Mouse (Mus musculus) central nervous system, embryonic 11.5 days (tissue): ENCODE results near the gene Krt71. TPM values are rescaled to one million over a fixed set of nuclear protein-coding genes. Genes with fewer than 3 reads are reported as not detected.

Experiments
- polyA plus RNA-seq: library from polyadenylated mRNA; depleted of rRNA; stranded (reverse); fragments of >200 nt; gene quantifications from 2 replicates; pipeline ENCODE4 v1.2.3, GENCODE M21; 2012; rRNA removed

The Krt71 gene
- polyA plus RNA-seq = not detected in 2 replicates

DNA sequence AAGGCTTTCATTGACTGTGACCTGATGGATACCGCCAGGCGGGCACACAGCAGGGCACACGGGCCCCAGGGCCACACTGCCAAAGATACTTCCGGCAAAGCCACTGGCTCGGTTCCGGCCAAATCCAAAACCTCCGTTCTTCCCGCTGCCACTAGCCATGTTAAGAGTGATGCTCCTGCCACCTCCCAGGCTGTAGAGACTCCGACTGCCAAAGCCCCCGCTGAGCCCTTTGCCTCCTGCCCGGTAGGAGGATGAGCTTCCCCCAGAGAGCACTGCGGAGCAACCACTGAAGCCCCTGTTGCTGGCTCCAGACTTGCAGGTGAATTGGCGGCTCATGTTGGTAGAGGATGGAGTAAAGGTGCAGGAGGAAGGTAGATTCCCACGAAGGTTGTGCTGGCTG is at the start of gene Krt71:
Gene Krt71 (minus strand): TSS at position 399 of the 400 bp plus-strand sequence.

GRCm38 (mm10) chr15:101786360-101786759 is 43.5 kb upstream of the Krt71 start, which contains the start of gene Krt72:
TSS of gene Krt72 (minus strand) at chr15:101786460.

DNA sequence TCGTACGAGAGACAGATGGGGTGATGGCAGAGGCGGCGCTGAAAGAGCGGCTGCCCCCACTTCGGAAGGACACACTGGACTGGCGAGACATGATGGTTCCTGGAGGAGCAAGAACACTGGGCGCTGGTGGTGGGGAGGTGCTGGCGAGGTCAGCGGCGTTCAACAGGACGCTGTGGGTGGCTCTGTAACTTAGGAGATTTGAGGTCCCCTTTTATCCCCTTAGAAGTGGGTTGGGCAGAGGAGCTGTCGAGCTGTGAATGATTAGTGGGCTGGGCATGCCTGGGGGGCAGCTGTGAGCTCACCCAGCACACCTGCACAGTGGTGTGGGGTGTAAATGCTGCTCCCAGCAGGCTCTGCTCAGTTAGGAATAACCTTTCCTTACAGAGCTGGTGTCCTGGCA is 30.2 kb downstream of the Krt71 start, which contains the start of gene Krt5:
Gene Krt5 (minus strand): TSS at position 179 of the 400 bp plus-strand sequence.

DNA sequence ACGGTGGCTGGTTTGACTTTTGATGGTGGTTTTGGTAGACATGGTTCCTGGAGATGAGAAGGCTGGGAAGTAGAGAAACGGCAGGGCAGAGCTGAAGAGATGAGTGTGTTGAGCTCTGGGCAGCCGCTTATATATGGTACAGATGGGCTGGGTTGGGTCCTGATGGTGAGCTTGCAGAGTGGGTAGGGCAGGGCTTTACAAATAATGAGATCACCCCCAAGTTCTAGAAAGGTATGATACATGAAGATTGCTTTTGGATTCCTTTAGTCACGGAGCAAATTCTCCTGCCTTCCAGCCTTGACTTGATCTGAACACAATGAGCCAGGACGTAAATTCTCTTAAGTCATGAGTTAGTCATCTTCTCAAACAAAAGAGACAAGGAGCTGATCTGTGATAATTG is 48.7 kb downstream of the Krt71 start, which contains the start of gene Krt6a:
Gene Krt6a (minus strand): TSS at position 101 of the 400 bp plus-strand sequence.

Other genes starting within 250 kb of the Krt71 start
- gene Gm49425, start 225.8 kb downstream of the Krt71 start, polyA plus RNA-seq = not detected in 2 replicates
- not detected in 2 replicates for gene Krt84, start 210.3 kb downstream of the Krt71 start, polyA plus RNA-seq
- gene Krt82, start 192.4 kb downstream of the Krt71 start, polyA plus RNA-seq = not detected in 2 replicates
- gene Krt90, start 180.2 kb downstream of the Krt71 start, polyA plus RNA-seq = 0.23 and 0.34 TPM in 2 replicates
- 0.07 TPM in 1 of 2 replicates, not detected in the other for gene Krt75, start 169.2 kb downstream of the Krt71 start, polyA plus RNA-seq
- not detected in 2 replicates for gene Gm5414, start 114.9 kb downstream of the Krt71 start, polyA plus RNA-seq
- not detected in 2 replicates for gene Gm5478, start 95.7 kb downstream of the Krt71 start, polyA plus RNA-seq
- not detected in 2 replicates for gene Krt6b, start 62.8 kb downstream of the Krt71 start, polyA plus RNA-seq
- 0.04 and 0.05 TPM in 2 replicates for gene Krt6a, start 48.8 kb downstream of the Krt71 start, polyA plus RNA-seq
- 3.2 and 10.1 TPM in 2 replicates for gene Krt5, start 30.2 kb downstream of the Krt71 start, polyA plus RNA-seq
- gene Krt72, start 43.4 kb upstream of the Krt71 start, polyA plus RNA-seq = not detected in 2 replicates
- 0.09 and 0.19 TPM in 2 replicates for gene Krt73, start 59.2 kb upstream of the Krt71 start, polyA plus RNA-seq
- gene Krt2, start 75.1 kb upstream of the Krt71 start, polyA plus RNA-seq = 0.01 and 0.04 TPM in 2 replicates
- 1.5 and 1.8 TPM in 2 replicates for gene Krt1, start 107.7 kb upstream of the Krt71 start, polyA plus RNA-seq
- gene Krt77, start 126.6 kb upstream of the Krt71 start, polyA plus RNA-seq = not detected in 2 replicates
- gene Krt76, start 149.8 kb upstream of the Krt71 start, polyA plus RNA-seq = 0.02 TPM in 1 of 2 replicates, not detected in the other
- not detected in 2 replicates for gene Krt4, start 181.6 kb upstream of the Krt71 start, polyA plus RNA-seq
- gene Krt79, start 197.2 kb upstream of the Krt71 start, polyA plus RNA-seq = 0.05 and 0.12 TPM in 2 replicates
- 0.01 TPM in 1 of 2 replicates, not detected in the other for gene Krt78, start 211.2 kb upstream of the Krt71 start, polyA plus RNA-seq